In genomic region chr4:95095355-95095754, GRCm38 (mm10) we compare ENCODE assay signal across 10 mouse cellular contexts.
"Had no signal": no experiment of that assay in that cellular context is flagged by ENCODE, and none has a peak within 500 bp of the region (broad histone marks: within the 10 kb centered on the region; RNA-seq: fewer than 3 reads in every experiment).

No protein-coding gene starts in this region.

- H3K27me3 ChIP-seq: limb, embryonic 13.5 days; liver, embryonic 15.5 days; neural tube, embryonic 12.5 days had no signal

- H3K4me1 ChIP-seq: liver, embryonic 15.5 days; neural tube, embryonic 12.5 days had no signal

- H3K36me3 ChIP-seq: limb, embryonic 13.5 days; liver, embryonic 15.5 days; neural tube, embryonic 12.5 days had no signal

- H3K27ac ChIP-seq: kidney, postnatal 0 days; layer of hippocampus, adult 2 months; limb, embryonic 13.5 days; liver, embryonic 15.5 days; neural tube, embryonic 12.5 days had no signal

- DNase-seq: kidney, postnatal 4 days; lung, adult 2 months; midbrain, embryonic 14.5 days; thymus, postnatal 4 days had no signal

- H3K4me3 ChIP-seq: layer of hippocampus, adult 2 months; limb, embryonic 13.5 days; liver, embryonic 15.5 days; neural tube, embryonic 12.5 days had no signal

- H3K9ac ChIP-seq: limb, embryonic 13.5 days; liver, embryonic 15.5 days; neural tube, embryonic 12.5 days had no signal

- H3K9me3 ChIP-seq: limb, embryonic 13.5 days; liver, embryonic 15.5 days; neural tube, embryonic 12.5 days had no signal

- H3K4me2 ChIP-seq: limb, embryonic 13.5 days; liver, embryonic 15.5 days; neural tube, embryonic 12.5 days had no signal

- ATAC-seq: intestine, postnatal 0 days had no signal
